Mouse (Mus musculus): ENCODE data around the gene Car5a. TPM values are rescaled to one million over a fixed set of nuclear protein-coding genes. Genes with fewer than 3 reads are reported as not detected.

The Car5a gene
- total and polyA plus RNA-seq, 3 experiments, result 0.08 TPM; not detected in 2

GRCm38 (mm10) chr8:121934923-121935322, 9.8 kb downstream of the Car5a start:
- Histone ChIP-seq H3K9me3 (replicated peaks; ENCODE audit: insufficient read depth, low read length) (no peaks in the 10 kb centered on the region), H3K79me2 (ENCODE audit: control insufficient read depth, insufficient read depth, low read length, poor library complexity) (no peaks in the 10 kb centered on the region), H3K9ac (ENCODE audit: control insufficient read depth, low read depth, low read length, poor library complexity, severe bottlenecking) (no peak overlapping the region), H3K36me3 (ENCODE audit: control insufficient read depth in 1 of 2, insufficient read depth in 2 of 2, low read length in 2 of 2) (peaks cover 0 to 4% of the 10 kb centered on the region in 2 experiments; a peak in 2 of 4 replicates), H3K4me1 (ENCODE audit: control insufficient read depth in 1 of 2, insufficient read depth in 2 of 2, low read length in 2 of 2) (peaks cover 0 to 3% of the 10 kb centered on the region in 2 experiments; a peak in 2 of 4 replicates), H3K27ac (ENCODE audit: control insufficient read depth, low read depth, low read length) (no peak overlapping the region), H3K27me3 (ENCODE audit: control insufficient read depth in 1 of 2, insufficient read depth in 2 of 2, low read length in 2 of 2) (no peaks in the 10 kb centered on the region), H3K4me3 (ENCODE audit: control insufficient read depth in 1 of 2, insufficient read depth in 1 of 2, low read depth in 2 of 2, low read length in 2 of 2) (no peak overlapping the region)
- DNase-seq (ENCODE audit: low read depth, low spot score), result no peak
- TF ChIP-seq MEF2A (IDR thresholded peaks at IDR 0.05; ENCODE audit: extremely low read depth, insufficient replicate concordance, low read depth, low read length, poor library complexity, severe bottlenecking) (no peak), ELF1 (IDR thresholded peaks at IDR 0.05; ENCODE audit: low read depth, low read length) (no peak), POLR2AphosphoS2 (IDR thresholded peaks at IDR 0.05; ENCODE audit: low read length) (no peak), ZMIZ1 (IDR thresholded peaks at IDR 0.05; ENCODE audit: low read depth, low read length) (no peak), CHD1 (IDR thresholded peaks at IDR 0.05; ENCODE audit: low read depth, low read length) (no peak), MYC (IDR thresholded peaks at IDR 0.05; ENCODE audit: low read depth, low read length) (no peak), BHLHE40 (IDR thresholded peaks at IDR 0.05; ENCODE audit: borderline replicate concordance, low read depth, low read length) (no peak), USF1 (IDR thresholded peaks at IDR 0.05; ENCODE audit: low read depth, low read length) (no peak), GATA1 (IDR thresholded peaks at IDR 0.05; ENCODE audit: low read depth, low read length) (no peak), RAD21 (IDR thresholded peaks at IDR 0.05; ENCODE audit: low read depth, low read length) (no peak), UBTF (IDR thresholded peaks at IDR 0.05; ENCODE audit: borderline replicate concordance, insufficient read depth, low read depth, low read length) (no peak), ZNF384 (IDR thresholded peaks at IDR 0.05; ENCODE audit: low read depth, low read length) (no peak), MAZ (IDR thresholded peaks at IDR 0.05; ENCODE audit: low read depth, low read length) (no peak), TAL1 (IDR thresholded peaks at IDR 0.05; ENCODE audit: low read length) (no peak), RCOR1 (IDR thresholded peaks at IDR 0.05; ENCODE audit: low read depth, low read length) (no peak), MAX (IDR thresholded peaks at IDR 0.05; ENCODE audit: low read length) (no peak), E2F4 (IDR thresholded peaks at IDR 0.05; ENCODE audit: borderline replicate concordance, low read depth, low read length) (no peak), TBP (IDR thresholded peaks at IDR 0.05; ENCODE audit: low read depth, low read length) (no peak), NRF1 (IDR thresholded peaks at IDR 0.05; ENCODE audit: insufficient read depth, low read depth, low read length, poor library complexity, severe bottlenecking) (no peak)

GRCm38 (mm10) chr8:121934506-121934905, 10.2 kb downstream of the Car5a start:
- Histone ChIP-seq H3K36me3 (ENCODE audit: control insufficient read depth in 1 of 2, insufficient read depth in 2 of 2, low read length in 2 of 2) (peaks cover 0 to 4% of the 10 kb centered on the region in 2 experiments; a peak in 2 of 4 replicates), H3K79me2 (ENCODE audit: control insufficient read depth, insufficient read depth, low read length, poor library complexity) (no peaks in the 10 kb centered on the region), H3K9me3 (replicated peaks; ENCODE audit: insufficient read depth, low read length) (no peaks in the 10 kb centered on the region), H3K9ac (ENCODE audit: control insufficient read depth, low read depth, low read length, poor library complexity, severe bottlenecking) (no peak overlapping the region), H3K4me3 (ENCODE audit: control insufficient read depth in 1 of 2, insufficient read depth in 1 of 2, low read depth in 2 of 2, low read length in 2 of 2) (no peak overlapping the region), H3K27ac (ENCODE audit: control insufficient read depth, low read depth, low read length) (no peak overlapping the region), H3K4me1 (ENCODE audit: control insufficient read depth in 1 of 2, insufficient read depth in 2 of 2, low read length in 2 of 2) (peaks cover 0 to 3% of the 10 kb centered on the region in 2 experiments; a peak in 2 of 4 replicates), H3K27me3 (ENCODE audit: control insufficient read depth in 1 of 2, insufficient read depth in 2 of 2, low read length in 2 of 2) (no peaks in the 10 kb centered on the region)
- peak; percentile 39 for DNase-seq (ENCODE audit: low read depth, low spot score)
- no peak for TF ChIP-seq CHD2 (IDR thresholded peaks at IDR 0.05; ENCODE audit: low read length)
- no peak for TF ChIP-seq SIN3A (IDR thresholded peaks at IDR 0.05; ENCODE audit: low read length)
- no peak for TF ChIP-seq TAL1 (IDR thresholded peaks at IDR 0.05; ENCODE audit: low read length)
- TF ChIP-seq SMC3 (IDR thresholded peaks at IDR 0.05; ENCODE audit: low read depth, low read length), result peak; percentile 56
- peak; percentile 15 for TF ChIP-seq RAD21 (IDR thresholded peaks at IDR 0.05; ENCODE audit: low read depth, low read length)
- peak; percentile 30 to 60 (median 54); a peak in 5 of 6 replicates for TF ChIP-seq CTCF (IDR thresholded peaks at IDR 0.05 in 2 of 3, conservative IDR thresholded peaks at IDR 0.05 in 1 of 3; ENCODE audit: control insufficient read depth in 1 of 3, insufficient read depth in 1 of 3, low read depth in 2 of 3, low read length in 3 of 3, poor library complexity in 1 of 3, severe bottlenecking in 1 of 3)
- no peak for TF ChIP-seq UBTF (IDR thresholded peaks at IDR 0.05; ENCODE audit: borderline replicate concordance, insufficient read depth, low read depth, low read length)
- no peak for TF ChIP-seq MXI1 (IDR thresholded peaks at IDR 0.05; ENCODE audit: low read depth, low read length)
- TF ChIP-seq ZMIZ1 (IDR thresholded peaks at IDR 0.05; ENCODE audit: low read depth, low read length), result no peak
- no peak for TF ChIP-seq MEF2A (IDR thresholded peaks at IDR 0.05; ENCODE audit: extremely low read depth, insufficient replicate concordance, low read depth, low read length, poor library complexity, severe bottlenecking)
- no peak for TF ChIP-seq USF1 (IDR thresholded peaks at IDR 0.05; ENCODE audit: low read depth, low read length)
- TF ChIP-seq GABPA (IDR thresholded peaks at IDR 0.05; ENCODE audit: low read depth, low read length), result no peak
- no peak for TF ChIP-seq ETS1 (IDR thresholded peaks at IDR 0.05; ENCODE audit: low read depth, low read length)
